Mouse (Mus musculus) kidney, adult 8-10 months (tissue): ENCODE measurements around the gene Olfr378.

Experiments used
- DNase-seq, 2 experiments: peaks; one replicate each; pipeline ENCODE4 v3.0.0; 2022

Gene Olfr378

DNA sequence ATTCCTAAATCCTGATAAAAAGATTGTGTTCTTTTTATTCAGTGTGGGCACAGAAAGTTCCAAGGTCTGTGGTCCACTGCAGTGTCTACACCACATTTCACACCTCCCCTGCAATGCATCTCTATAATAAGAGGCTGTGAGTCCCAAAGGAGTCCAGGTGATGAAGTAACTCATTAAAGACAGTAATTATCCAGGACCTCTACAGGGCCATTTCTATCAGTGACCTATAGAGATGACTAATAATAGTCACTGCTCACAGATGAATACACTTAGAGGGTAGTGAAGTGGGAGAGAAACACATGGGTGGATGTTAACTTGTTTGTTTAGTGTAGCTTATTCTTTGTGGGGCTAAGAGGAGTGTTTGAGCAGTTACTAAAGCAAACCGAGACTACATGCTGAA lies at the start of gene Olfr378:
Gene Olfr378, minus strand, starts transcription at position 101 of the 400 bp plus-strand sequence.
- no peak for DNase-seq

DNA sequence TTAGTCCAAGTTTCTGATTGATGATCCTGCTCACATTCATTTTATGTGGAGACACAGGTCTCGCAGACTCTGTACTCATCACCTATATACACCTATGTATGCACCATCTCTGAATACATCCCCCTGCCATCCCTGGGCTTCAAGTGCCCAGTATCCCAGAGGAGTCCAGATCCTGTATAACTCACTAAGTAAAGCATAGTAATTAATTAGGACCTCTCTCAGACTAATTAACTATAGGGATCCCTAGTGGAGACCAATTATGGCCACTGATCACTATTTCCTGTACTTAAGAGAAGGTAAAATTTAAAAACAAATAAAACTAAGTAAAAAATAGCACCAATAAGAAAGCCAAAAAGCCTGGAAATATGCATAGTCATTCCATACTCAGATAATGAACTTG lies 29.1 kb upstream of the Olfr378 start, which contains the start of gene Olfr380:
Gene Olfr380, minus strand, starts transcription at position 101 of the 400 bp plus-strand sequence.
- DNase-seq: no peak

GRCm38 (mm10) chr11:73399514-73399913 lies 28.8 kb downstream of the Olfr378 start, which contains the start of gene Olfr1:
Gene Olfr1 (minus strand): TSS chr11:73399614.
- DNase-seq: no peak

DNA sequence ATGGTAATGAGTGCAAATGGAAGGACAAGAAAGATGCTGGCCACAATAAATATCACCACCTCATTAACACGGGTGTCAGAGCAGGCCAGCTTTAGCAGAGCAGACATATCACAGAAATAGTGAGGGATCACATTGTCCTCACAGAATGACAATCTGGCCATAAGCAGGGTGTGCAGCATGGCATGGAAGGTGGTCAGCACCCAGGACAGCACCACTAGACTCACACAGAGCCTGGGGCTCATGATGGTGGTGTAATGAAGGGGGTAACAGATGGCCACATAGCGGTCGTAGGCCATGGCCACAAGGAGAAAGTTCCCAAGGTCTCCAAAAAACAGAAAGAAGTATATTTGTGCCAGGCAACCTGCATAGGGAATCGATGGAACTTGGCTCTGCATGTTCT lies 32.9 kb downstream of the Olfr378 start:
- no peak for DNase-seq
